Mouse (Mus musculus): ENCODE results near the gene Irf2bpl. TPM values are rescaled to one million over a fixed set of nuclear protein-coding genes. Genes with fewer than 3 reads are reported as not detected.

Irf2bpl gene
- polyA plus RNA-seq, 1 experiment from 2014 or later = 49.7 TPM

DNA sequence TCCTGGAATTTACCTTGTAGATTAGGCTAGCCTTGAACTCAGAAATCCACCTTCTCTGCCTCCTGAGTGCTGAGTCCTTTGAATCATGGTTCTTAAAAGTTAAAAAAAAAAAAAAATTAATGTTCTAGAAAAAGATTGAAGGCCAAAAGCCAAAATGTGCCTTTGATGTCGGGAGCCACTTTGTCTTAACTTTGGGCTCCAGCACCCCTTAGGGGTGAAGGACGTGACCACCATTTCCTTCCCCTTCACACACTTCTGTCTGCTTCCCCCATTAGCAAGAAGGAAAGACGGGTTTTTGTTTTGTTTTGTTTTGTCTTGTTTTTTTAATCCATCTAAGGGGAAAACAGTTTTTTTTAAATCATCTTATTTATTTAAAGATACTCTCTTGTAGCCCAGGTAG, 48.7 kb downstream of the Irf2bpl start:
- Histone ChIP-seq H3K9ac (ENCODE audit: low read depth, low read length) (no peak overlapping the region), H3K4me2 (ENCODE audit: low read length) (no peak overlapping the region), H3K4me3 (ENCODE audit: low read length) (no peak overlapping the region), H3K36me3 (ENCODE audit: control insufficient read depth, insufficient read depth, low read length) (no peaks in the 10 kb centered on the region), H3K27ac (ENCODE audit: low read depth, low read length) (no peak overlapping the region), H3K4me1 (ENCODE audit: control insufficient read depth, insufficient read depth, low read depth, low read length) (peaks cover 12% of the 10 kb centered on the region), H3K27me3 (replicated peaks; ENCODE audit: control insufficient read depth, insufficient read depth, low read length) (no peaks in the 10 kb centered on the region), H3K9me3 (ENCODE audit: control insufficient read depth, low read length) (no peaks in the 10 kb centered on the region)
- WGBS = 88% methylated on average over 3 of the region's 3 CpGs
- no peak for ATAC-seq

DNA sequence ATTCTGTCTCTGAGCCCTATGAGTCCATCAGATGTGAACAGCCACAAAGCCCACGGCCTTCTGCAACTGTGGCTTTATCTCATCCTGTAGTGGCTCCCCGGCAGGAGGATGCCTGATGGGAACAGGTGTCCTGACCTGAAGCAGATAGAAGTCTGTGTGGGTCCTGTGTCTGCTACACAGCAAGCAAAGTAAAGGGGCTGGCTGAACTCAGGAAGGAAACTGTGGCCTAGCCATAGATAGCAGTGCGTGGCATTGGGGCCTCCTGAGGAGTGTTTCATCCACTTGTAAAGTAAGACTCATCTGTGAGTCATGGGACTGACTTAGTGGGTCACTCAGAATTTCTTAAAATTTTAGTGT, 50.2 kb downstream of the Irf2bpl start:
- ATAC-seq = no peak

DNA sequence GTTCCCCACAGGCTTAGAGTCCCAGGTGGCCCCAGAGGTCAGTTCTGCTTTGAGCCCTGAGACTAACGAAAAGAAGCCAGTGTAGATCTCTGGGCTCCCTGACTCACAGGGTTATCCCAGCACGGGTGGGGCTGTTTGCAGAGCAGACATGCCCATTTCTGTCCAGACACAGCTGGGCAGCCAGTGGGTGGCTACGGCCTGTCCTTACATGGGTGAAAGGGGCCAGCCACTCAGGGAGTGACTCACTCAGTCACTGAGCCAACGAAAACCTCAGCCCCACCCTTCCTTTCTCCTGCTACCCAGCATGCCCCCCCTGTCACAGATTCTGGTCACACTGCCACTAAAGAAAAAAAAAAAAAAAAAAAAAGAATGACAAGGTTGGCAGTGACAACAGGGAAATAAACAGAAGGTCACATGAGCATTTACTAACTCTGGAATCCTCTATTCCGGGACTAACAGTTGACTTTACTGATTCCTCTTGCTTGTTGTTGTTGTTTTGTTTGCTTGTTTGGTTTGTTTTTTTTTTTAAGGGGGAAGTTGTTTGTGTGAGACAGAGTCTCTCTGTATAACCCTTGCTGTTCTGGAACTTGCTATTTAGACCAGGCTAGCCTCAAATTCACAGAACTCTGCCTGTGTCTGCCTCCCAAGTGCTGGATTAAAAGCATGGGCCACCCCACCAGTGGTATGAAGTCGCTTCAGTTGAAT, 50.7 kb downstream of the Irf2bpl start:
- ATAC-seq = no peak
- no peak overlapping the region for H3K4me3 ChIP-seq (ENCODE audit: low read length)
- H3K27ac ChIP-seq (ENCODE audit: low read depth, low read length) = no peak overlapping the region
- H3K9me3 ChIP-seq (ENCODE audit: control insufficient read depth, low read length) = no peaks in the 10 kb centered on the region
- H3K36me3 ChIP-seq (ENCODE audit: control insufficient read depth, insufficient read depth, low read length) = no peaks in the 10 kb centered on the region
- no peaks in the 10 kb centered on the region for H3K27me3 ChIP-seq (replicated peaks; ENCODE audit: control insufficient read depth, insufficient read depth, low read length)
- WGBS = 55% methylated on average over 6 of the region's 6 CpGs
- peaks cover 17% of the 10 kb centered on the region for H3K4me1 ChIP-seq (ENCODE audit: control insufficient read depth, insufficient read depth, low read depth, low read length)
- H3K4me2 ChIP-seq (ENCODE audit: low read length) = no peak overlapping the region
- no peak overlapping the region for H3K9ac ChIP-seq (ENCODE audit: low read depth, low read length)

More for the DNA sequence above, 50.2 kb downstream of the Irf2bpl start:
- Histone ChIP-seq H3K4me2 (ENCODE audit: low read length) (no peak overlapping the region), H3K4me1 (ENCODE audit: control insufficient read depth, insufficient read depth, low read depth, low read length) (peaks cover 17% of the 10 kb centered on the region), H3K36me3 (ENCODE audit: control insufficient read depth, insufficient read depth, low read length) (no peaks in the 10 kb centered on the region), H3K27ac (ENCODE audit: low read depth, low read length) (no peak overlapping the region), H3K9ac (ENCODE audit: low read depth, low read length) (no peak overlapping the region), H3K27me3 (replicated peaks; ENCODE audit: control insufficient read depth, insufficient read depth, low read length) (no peaks in the 10 kb centered on the region), H3K9me3 (ENCODE audit: control insufficient read depth, low read length) (no peaks in the 10 kb centered on the region), H3K4me3 (ENCODE audit: low read length) (no peak overlapping the region)
- 85% methylated on average over 3 of the region's 3 CpGs for WGBS

DNA sequence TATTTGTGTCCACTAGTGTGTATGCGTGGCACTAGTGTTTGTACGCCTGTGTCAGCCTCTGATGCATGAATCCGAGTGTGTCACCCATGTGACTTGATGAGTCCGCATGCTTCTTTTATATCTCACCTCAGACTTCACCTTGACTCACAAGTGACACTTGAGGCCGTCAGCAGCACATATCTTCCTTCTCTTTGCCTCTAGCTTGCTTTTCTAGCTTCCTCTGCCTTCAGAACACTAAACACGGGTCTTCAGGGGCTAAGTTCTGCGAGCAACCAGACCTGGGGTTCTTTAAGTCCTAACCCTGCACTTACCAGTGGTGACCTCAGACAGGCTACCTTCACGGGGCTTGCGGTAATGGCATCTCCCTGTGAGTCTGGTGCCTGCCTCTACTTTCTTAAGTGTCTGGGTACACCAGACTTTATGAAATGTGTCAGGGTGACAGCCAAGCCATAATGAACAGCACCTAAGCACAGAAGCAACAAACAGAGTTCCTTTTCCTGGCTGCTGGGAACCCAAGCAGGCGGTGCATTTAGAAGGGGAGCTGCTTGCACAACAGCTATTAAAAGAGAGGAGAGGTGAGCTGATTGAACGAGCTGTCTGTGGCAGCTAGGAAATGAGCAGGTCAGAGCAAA, 51.9 kb downstream of the Irf2bpl start:
- WGBS = 54% methylated on average over 11 of the region's 11 CpGs
- no peaks in the 10 kb centered on the region for H3K27me3 ChIP-seq (replicated peaks; ENCODE audit: control insufficient read depth, insufficient read depth, low read length)
- no peak for ATAC-seq
- no peaks in the 10 kb centered on the region for H3K36me3 ChIP-seq (ENCODE audit: control insufficient read depth, insufficient read depth, low read length)
- peaks cover 17% of the 10 kb centered on the region for H3K4me1 ChIP-seq (ENCODE audit: control insufficient read depth, insufficient read depth, low read depth, low read length)
- no peak overlapping the region for H3K4me3 ChIP-seq (ENCODE audit: low read length)
- H3K9ac ChIP-seq (ENCODE audit: low read depth, low read length) = peak overlapping the region; percentile 50
- H3K9me3 ChIP-seq (ENCODE audit: control insufficient read depth, low read length) = no peaks in the 10 kb centered on the region
- peak overlapping the region; percentile 71 for H3K27ac ChIP-seq (ENCODE audit: low read depth, low read length)
- peak overlapping the region; percentile 53; the same call in 1 of the 2 replicates for H3K4me2 ChIP-seq (ENCODE audit: low read length)

DNA sequence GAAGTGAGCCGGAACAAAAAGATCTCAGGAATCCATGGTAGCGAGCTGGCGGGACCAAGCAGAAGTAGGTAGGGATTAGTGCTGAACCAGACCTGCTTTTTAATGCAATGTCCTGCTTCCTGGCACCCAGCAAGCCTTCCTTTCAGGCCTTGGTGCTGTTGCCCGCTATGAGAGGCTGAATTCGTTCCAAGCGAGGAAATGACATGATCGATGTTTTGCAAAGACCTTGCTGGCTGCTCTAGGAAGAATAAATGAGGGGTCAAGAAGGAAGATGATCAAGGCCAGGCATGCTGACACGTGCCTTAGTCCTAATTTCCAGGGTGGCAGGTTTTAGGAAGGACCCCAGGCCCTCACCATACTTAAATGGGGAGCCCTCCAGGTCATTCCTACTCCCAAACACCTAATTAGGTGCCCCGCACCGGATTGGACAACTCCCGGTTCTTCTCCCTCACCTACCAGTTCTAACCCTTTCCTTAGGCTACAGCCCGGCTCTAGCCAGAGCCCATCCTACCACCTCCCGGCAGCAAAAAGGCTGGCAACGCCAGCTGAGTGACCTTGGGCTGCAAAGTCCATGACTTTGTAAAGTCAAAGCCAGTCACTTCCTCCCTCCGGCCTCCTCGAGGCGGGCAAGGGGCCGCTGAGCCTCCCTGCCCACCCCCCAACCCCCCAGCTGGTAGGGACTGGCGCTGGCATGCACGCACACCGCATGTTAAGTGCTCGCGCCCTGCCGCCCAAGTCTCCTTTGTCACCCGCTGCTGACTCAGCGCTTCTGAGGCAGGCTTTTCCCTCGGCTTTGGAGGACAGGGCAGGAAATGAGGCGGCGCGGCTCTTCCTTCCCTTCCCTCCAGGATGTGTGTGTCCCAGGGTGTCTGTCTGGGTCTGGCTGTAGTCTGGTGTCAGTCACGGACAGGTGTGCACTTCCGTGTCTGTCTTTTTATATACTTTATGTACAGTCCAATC, 52.7 kb downstream of the Irf2bpl start:
- peaks cover 21% of the 10 kb centered on the region for H3K4me1 ChIP-seq (ENCODE audit: control insufficient read depth, insufficient read depth, low read depth, low read length)
- H3K9ac ChIP-seq (ENCODE audit: low read depth, low read length) = peak overlapping the region; percentile 50
- 22% methylated on average over 30 of the region's 32 CpGs for WGBS
- peak; percentile 70 for ATAC-seq
- H3K4me2 ChIP-seq (ENCODE audit: low read length) = peak overlapping the region; percentile 53
- no peaks in the 10 kb centered on the region for H3K36me3 ChIP-seq (ENCODE audit: control insufficient read depth, insufficient read depth, low read length)
- no peak overlapping the region for H3K4me3 ChIP-seq (ENCODE audit: low read length)
- H3K9me3 ChIP-seq (ENCODE audit: control insufficient read depth, low read length) = no peaks in the 10 kb centered on the region
- no peaks in the 10 kb centered on the region for H3K27me3 ChIP-seq (replicated peaks; ENCODE audit: control insufficient read depth, insufficient read depth, low read length)
- peak overlapping the region; percentile 71 for H3K27ac ChIP-seq (ENCODE audit: low read depth, low read length)

Other genes starting within 250 kb of the Irf2bpl start
- gene Vash1, start 206.1 kb downstream of the Irf2bpl start, polyA plus RNA-seq (2015; fragmentation: Nextera tagmentation; extraction: Ambion mirVana) = 28.3 and 31.5 TPM in 2 replicates
- gene Angel1, start 158.3 kb downstream of the Irf2bpl start, polyA plus RNA-seq (2015; fragmentation: Nextera tagmentation; extraction: Ambion mirVana) = 10.0 and 13.0 TPM in 2 replicates
- gene Lrrc74a, start 150.4 kb downstream of the Irf2bpl start, polyA plus RNA-seq (2015; fragmentation: Nextera tagmentation; extraction: Ambion mirVana) = not detected in 2 replicates
- gene Cipc, start 62.2 kb upstream of the Irf2bpl start, polyA plus RNA-seq (2015; fragmentation: Nextera tagmentation; extraction: Ambion mirVana) = 43.4 and 49.0 TPM in 2 replicates
- 23.2 and 26.9 TPM in 2 replicates for gene Zdhhc22, start 105.6 kb upstream of the Irf2bpl start, polyA plus RNA-seq (2015; fragmentation: Nextera tagmentation; extraction: Ambion mirVana)
- gene Tmem63c, start 136.5 kb upstream of the Irf2bpl start, polyA plus RNA-seq (2015; fragmentation: Nextera tagmentation; extraction: Ambion mirVana) = 11.0 and 11.9 TPM in 2 replicates
- gene Ngb, start 217.7 kb upstream of the Irf2bpl start, polyA plus RNA-seq (2015; fragmentation: Nextera tagmentation; extraction: Ambion mirVana) = 6.5 and 7.3 TPM in 2 replicates